Mouse (Mus musculus): Measurements from ENCODE around the gene Ptprq. TPM values are rescaled to one million over a fixed set of nuclear protein-coding genes. Genes with fewer than 3 reads are reported as not detected.

The Ptprq gene
- total and polyA plus RNA-seq, 2 experiments from 2014 or later: 0.11 TPM; not detected in 1

DNA sequence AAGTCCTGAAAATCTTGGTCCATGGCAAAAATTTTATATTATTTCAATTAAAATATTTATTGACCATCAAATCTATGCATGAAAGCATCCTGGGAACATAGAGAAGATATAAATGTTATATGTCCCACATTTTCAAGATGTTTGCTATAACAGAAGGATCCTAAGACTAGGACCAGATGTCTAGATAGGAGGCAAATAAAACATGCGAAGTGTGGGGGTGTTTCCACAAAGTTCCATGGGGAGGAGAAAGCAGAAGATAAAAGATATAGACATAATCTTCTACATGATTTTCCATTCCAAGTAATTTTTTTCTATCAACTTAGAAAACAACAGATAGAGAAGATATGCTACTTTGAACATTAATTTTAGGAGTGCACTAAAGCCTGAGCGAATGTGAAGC is 70.2 kb downstream of the Ptprq start:
- no peaks in the 10 kb centered on the region for H3K9me3 ChIP-seq (replicated peaks; ENCODE audit: control insufficient read depth, low read length)
- no peaks in the 10 kb centered on the region for H3K4me1 ChIP-seq (ENCODE audit: control insufficient read depth, insufficient read depth)
- 82% methylated on average over 2 of the region's 2 CpGs for WGBS
- no peak for TF ChIP-seq CTCF (IDR thresholded peaks at IDR 0.05; ENCODE audit: low read depth)
- TF ChIP-seq EP300 (IDR thresholded peaks at IDR 0.05; ENCODE audit: low read depth): no peak
- H3K36me3 ChIP-seq (replicated peaks; ENCODE audit: control insufficient read depth, insufficient read depth, low read length): no peaks in the 10 kb centered on the region
- no peak overlapping the region for H3K27ac ChIP-seq (ENCODE audit: low read depth)
- DNase-seq (ENCODE audit: low spot score) (no peak), ATAC-seq (ENCODE audit: insufficient read depth, low read depth) (no peak)
- no peaks in the 10 kb centered on the region for H3K27me3 ChIP-seq (ENCODE audit: control insufficient read depth, insufficient read depth, low read length)
- H3K4me2 ChIP-seq (ENCODE audit: low read depth, low read length): no peak overlapping the region
- H3K4me3 ChIP-seq (ENCODE audit: low read depth, low read length): no peak overlapping the region
- H3K9ac ChIP-seq (replicated peaks; ENCODE audit: low read depth, low read length): no peak overlapping the region

DNA sequence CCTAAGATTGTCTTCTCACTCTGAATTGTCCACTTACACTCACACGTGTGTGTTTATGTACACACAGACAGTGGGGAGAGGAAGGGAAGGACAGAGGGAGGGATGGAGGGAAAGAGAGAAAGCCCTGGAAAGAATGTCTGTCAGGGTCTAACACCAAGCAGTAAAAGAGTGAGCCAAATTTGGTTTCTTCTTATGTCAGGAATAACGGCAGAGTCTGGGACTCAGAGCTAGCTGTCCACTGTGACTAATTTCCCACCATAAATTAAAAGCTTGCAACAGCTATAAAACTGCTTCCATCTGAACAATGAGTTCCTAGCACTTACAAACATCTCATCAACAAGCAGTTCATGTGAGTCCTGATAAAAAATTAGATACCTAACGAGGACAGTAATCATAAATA is 91.7 kb downstream of the Ptprq start:
- Histone ChIP-seq H3K27ac (ENCODE audit: low read depth) (no peak overlapping the region), H3K4me1 (ENCODE audit: control insufficient read depth, insufficient read depth) (no peaks in the 10 kb centered on the region), H3K27me3 (ENCODE audit: control insufficient read depth, insufficient read depth, low read length) (no peaks in the 10 kb centered on the region), H3K9ac (replicated peaks; ENCODE audit: low read depth, low read length) (no peak overlapping the region), H3K36me3 (replicated peaks; ENCODE audit: control insufficient read depth, insufficient read depth, low read length) (no peaks in the 10 kb centered on the region), H3K9me3 (replicated peaks; ENCODE audit: control insufficient read depth, low read length) (no peaks in the 10 kb centered on the region), H3K4me2 (ENCODE audit: low read depth, low read length) (no peak overlapping the region), H3K4me3 (ENCODE audit: low read depth, low read length) (no peak overlapping the region)
- 62% methylated on average over 3 of the region's 3 CpGs for WGBS
- ATAC-seq (ENCODE audit: insufficient read depth, low read depth) (no peak), DNase-seq (ENCODE audit: low spot score) (no peak)
- TF ChIP-seq EP300 (IDR thresholded peaks at IDR 0.05; ENCODE audit: low read depth): no peak
- no peak for TF ChIP-seq CTCF (IDR thresholded peaks at IDR 0.05; ENCODE audit: low read depth)

DNA sequence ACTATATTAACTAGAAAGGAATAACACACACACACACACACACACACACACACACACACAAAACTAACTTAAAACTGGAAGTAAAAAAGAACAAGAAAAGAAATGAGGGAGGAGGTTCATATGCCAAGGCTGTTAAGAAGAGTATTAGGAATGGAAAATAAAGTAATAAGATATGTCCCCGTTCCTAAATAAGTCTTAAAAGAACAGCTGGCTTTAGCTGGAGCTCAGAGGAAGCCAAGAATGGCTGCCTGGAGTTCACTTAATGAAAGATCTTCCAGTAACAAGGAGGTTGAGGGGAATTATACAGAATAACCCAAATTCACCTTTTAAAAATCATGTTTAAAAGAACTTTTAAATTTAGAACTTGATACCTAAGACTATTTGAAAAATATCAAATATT is 93.2 kb downstream of the Ptprq start:
- no peak for ATAC-seq (ENCODE audit: insufficient read depth, low read depth)
- H3K9ac ChIP-seq (replicated peaks; ENCODE audit: low read depth, low read length): no peak overlapping the region
- TF ChIP-seq EP300 (IDR thresholded peaks at IDR 0.05; ENCODE audit: low read depth) (no peak), CTCF (IDR thresholded peaks at IDR 0.05; ENCODE audit: low read depth) (no peak)
- H3K4me3 ChIP-seq (ENCODE audit: low read depth, low read length): no peak overlapping the region
- 59% methylated on average over 1 of the region's 1 CpGs for WGBS
- no peak overlapping the region for H3K4me2 ChIP-seq (ENCODE audit: low read depth, low read length)
- peak; percentile 8 for DNase-seq (ENCODE audit: low spot score)
- H3K27ac ChIP-seq (ENCODE audit: low read depth): no peak overlapping the region
- H3K4me1 ChIP-seq (ENCODE audit: control insufficient read depth, insufficient read depth): no peaks in the 10 kb centered on the region
- no peaks in the 10 kb centered on the region for H3K27me3 ChIP-seq (ENCODE audit: control insufficient read depth, insufficient read depth, low read length)
- no peaks in the 10 kb centered on the region for H3K36me3 ChIP-seq (replicated peaks; ENCODE audit: control insufficient read depth, insufficient read depth, low read length)
- H3K9me3 ChIP-seq (replicated peaks; ENCODE audit: control insufficient read depth, low read length): no peaks in the 10 kb centered on the region

DNA sequence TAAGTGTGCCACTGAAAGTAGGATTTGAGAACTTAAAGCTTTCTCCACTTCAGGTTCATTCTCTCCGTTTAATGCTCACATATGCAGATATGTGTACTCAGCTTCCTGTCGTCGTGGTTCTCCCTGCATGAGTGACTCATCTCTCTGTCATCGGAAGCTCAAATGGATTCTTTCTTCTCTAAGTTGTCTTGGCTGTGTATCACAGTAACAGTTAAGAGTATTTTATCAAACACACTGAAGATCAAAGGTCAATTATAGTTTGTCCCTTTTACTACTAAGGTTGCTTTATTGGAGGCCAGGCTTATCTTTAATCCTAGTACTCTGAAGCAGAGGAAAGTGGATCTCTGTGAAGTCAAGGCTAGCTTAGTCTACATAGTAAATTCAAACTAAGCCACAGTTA is 95.6 kb downstream of the Ptprq start:
- H3K4me1 ChIP-seq (ENCODE audit: control insufficient read depth, insufficient read depth): no peaks in the 10 kb centered on the region
- H3K4me3 ChIP-seq (ENCODE audit: low read depth, low read length): no peak overlapping the region
- no peaks in the 10 kb centered on the region for H3K27me3 ChIP-seq (ENCODE audit: control insufficient read depth, insufficient read depth, low read length)
- ATAC-seq (ENCODE audit: insufficient read depth, low read depth): no peak
- no peak for TF ChIP-seq EP300 (IDR thresholded peaks at IDR 0.05; ENCODE audit: low read depth)
- TF ChIP-seq CTCF (IDR thresholded peaks at IDR 0.05; ENCODE audit: low read depth): no peak
- H3K4me2 ChIP-seq (ENCODE audit: low read depth, low read length): no peak overlapping the region
- 53% methylated on average over 4 of the region's 4 CpGs for WGBS
- H3K9me3 ChIP-seq (replicated peaks; ENCODE audit: control insufficient read depth, low read length): no peaks in the 10 kb centered on the region
- no peaks in the 10 kb centered on the region for H3K36me3 ChIP-seq (replicated peaks; ENCODE audit: control insufficient read depth, insufficient read depth, low read length)
- H3K27ac ChIP-seq (ENCODE audit: low read depth): no peak overlapping the region
- H3K9ac ChIP-seq (replicated peaks; ENCODE audit: low read depth, low read length): no peak overlapping the region
- DNase-seq (ENCODE audit: low spot score): no peak

DNA sequence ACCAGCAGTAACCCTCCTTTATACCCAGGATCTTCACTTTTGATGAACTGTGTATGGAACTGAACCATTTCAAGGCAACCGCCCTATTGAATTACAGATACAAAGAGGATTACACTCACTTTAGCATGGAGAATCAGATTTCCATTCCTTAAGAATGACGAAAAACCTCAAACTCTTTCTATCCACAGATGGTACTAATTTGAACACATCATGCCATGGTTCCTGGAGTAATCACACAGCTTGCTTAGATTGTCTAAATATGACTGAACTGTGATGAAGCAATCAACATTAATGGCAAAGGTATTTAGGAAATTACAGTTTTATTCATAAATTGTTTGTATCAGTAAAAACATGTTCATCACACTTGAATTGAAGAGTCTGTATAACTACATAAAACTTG is 104.4 kb downstream of the Ptprq start:
- no peak for ATAC-seq (ENCODE audit: insufficient read depth, low read depth)
- Histone ChIP-seq H3K9ac (replicated peaks; ENCODE audit: low read depth, low read length) (no peak overlapping the region), H3K9me3 (replicated peaks; ENCODE audit: control insufficient read depth, low read length) (no peaks in the 10 kb centered on the region), H3K36me3 (replicated peaks; ENCODE audit: control insufficient read depth, insufficient read depth, low read length) (no peaks in the 10 kb centered on the region), H3K27me3 (ENCODE audit: control insufficient read depth, insufficient read depth, low read length) (no peaks in the 10 kb centered on the region), H3K27ac (ENCODE audit: low read depth) (no peak overlapping the region), H3K4me3 (ENCODE audit: low read depth, low read length) (no peak overlapping the region), H3K4me1 (ENCODE audit: control insufficient read depth, insufficient read depth) (no peaks in the 10 kb centered on the region), H3K4me2 (ENCODE audit: low read depth, low read length) (no peak overlapping the region)
- 89% methylated on average over 2 of the region's 2 CpGs for WGBS
- no peak for DNase-seq (ENCODE audit: low spot score)
- TF ChIP-seq CTCF (IDR thresholded peaks at IDR 0.05; ENCODE audit: low read depth) (no peak), EP300 (IDR thresholded peaks at IDR 0.05; ENCODE audit: low read depth) (no peak)

DNA sequence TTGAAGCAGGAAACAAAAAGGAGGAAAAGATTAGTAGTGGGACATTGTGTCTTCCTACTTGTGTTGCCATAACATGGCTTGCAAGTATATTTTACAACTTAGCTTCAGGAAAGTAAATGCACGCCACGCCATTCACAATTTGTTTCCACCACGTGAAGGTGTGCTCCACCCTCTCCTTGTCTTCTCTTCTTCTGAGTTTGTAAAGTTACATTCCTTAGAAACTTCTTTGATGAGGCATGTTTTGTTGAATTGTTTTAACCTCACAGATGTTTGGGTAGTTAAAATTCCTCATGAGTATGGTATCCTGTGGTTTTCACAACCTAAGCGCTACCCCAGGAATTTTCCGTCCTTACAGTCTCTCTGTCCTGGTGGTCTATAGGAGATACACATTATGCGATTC is 118.5 kb downstream of the Ptprq start:
- H3K27ac ChIP-seq (ENCODE audit: low read depth): no peak overlapping the region
- no peak overlapping the region for H3K4me2 ChIP-seq (ENCODE audit: low read depth, low read length)
- no peaks in the 10 kb centered on the region for H3K36me3 ChIP-seq (replicated peaks; ENCODE audit: control insufficient read depth, insufficient read depth, low read length)
- no peak for TF ChIP-seq CTCF (IDR thresholded peaks at IDR 0.05; ENCODE audit: low read depth)
- no peak for TF ChIP-seq EP300 (IDR thresholded peaks at IDR 0.05; ENCODE audit: low read depth)
- H3K4me3 ChIP-seq (ENCODE audit: low read depth, low read length): no peak overlapping the region
- DNase-seq (ENCODE audit: low spot score) (no peak), ATAC-seq (ENCODE audit: insufficient read depth, low read depth) (no peak)
- no peaks in the 10 kb centered on the region for H3K9me3 ChIP-seq (replicated peaks; ENCODE audit: control insufficient read depth, low read length)
- H3K4me1 ChIP-seq (ENCODE audit: control insufficient read depth, insufficient read depth): no peaks in the 10 kb centered on the region
- WGBS: 84% methylated on average over 6 of the region's 6 CpGs
- H3K27me3 ChIP-seq (ENCODE audit: control insufficient read depth, insufficient read depth, low read length): no peaks in the 10 kb centered on the region
- no peak overlapping the region for H3K9ac ChIP-seq (replicated peaks; ENCODE audit: low read depth, low read length)
